Mouse (Mus musculus): ENCODE data around the gene Slc9a5. TPM values are rescaled to one million over a fixed set of nuclear protein-coding genes. Genes with fewer than 3 reads are reported as not detected.

The Slc9a5 gene
- under 1 TPM; 0.58 to 0.93 TPM for total RNA-seq (2021)
- long read RNA-seq, experiment 1: 0 reads
- long read RNA-seq, experiment 2: 0 reads

- DNase-seq (ENCODE audit: low spot score in 2 of 2): peak; percentile 50 to 54
These were observed at the start of gene Slc9a5 for GRCm38 (mm10) chr8:105348450-105349095. Slc9a5 (plus strand) TSS chr8:105348843.

DNA sequence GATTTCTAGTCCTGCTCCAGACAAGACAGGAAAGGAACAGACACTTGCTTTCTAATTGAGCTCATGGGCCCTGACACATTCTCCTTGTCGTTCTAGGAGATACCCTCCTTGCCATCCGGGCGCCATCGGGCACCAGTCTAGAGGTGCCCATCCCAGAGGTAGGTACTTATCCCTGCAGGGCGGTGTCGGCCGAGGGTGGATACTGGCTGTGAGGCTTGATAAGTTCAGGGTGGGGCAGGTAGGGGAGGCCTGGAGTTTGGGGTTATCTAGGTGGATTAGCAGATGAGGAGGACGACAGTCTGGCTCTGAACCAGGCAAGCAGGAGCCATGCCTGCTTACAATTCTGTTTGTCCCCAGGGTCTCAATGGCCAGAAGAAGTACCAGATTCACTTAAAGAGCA, 48.7 kb upstream of the Slc9a5 start:
- no peak for DNase-seq (ENCODE audit: low spot score in 2 of 2)

GRCm38 (mm10) chr8:105303396-105303795, 45.2 kb upstream of the Slc9a5 start:
- DNase-seq (ENCODE audit: low spot score in 2 of 2): no peak

GRCm38 (mm10) chr8:105303874-105304273, 44.8 kb upstream of the Slc9a5 start:
- DNase-seq (ENCODE audit: low spot score in 2 of 2): no peak

GRCm38 (mm10) chr8:105304325-105305210, 44.1 kb upstream of the Slc9a5 start:
- DNase-seq (ENCODE audit: low spot score in 2 of 2): no peak

GRCm38 (mm10) chr8:105305211-105306145, 43.2 kb upstream of the Slc9a5 start, which contains the start of gene Elmo3:
Elmo3 (plus strand) TSS chr8:105305601.
- peak; percentile 50 to 54 for DNase-seq (ENCODE audit: low spot score in 2 of 2)

- DNase-seq (ENCODE audit: low spot score in 2 of 2): no peak
These were observed 42.4 kb upstream of the Slc9a5 start for GRCm38 (mm10) chr8:105306146-105306691.

DNA sequence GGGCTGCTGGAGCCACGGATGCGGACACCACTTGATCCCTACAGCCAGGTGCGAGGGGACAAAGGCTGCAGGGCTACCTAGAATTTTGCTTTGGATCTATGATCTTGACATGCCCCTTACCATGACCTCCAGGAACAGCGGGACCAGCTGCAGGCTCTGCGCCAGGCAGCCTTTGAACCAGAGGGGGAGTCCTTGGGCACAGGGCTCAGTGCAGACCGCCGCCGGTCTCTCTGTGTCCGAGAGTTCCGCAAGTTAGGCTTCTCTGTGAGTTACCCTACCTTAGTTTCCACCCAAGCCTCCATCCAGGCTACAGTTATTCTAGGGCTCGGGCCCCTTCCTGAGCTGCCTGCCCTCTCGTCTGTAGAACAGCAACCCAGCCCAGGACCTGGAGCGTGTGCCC, 41.0 kb upstream of the Slc9a5 start:
- DNase-seq (ENCODE audit: low spot score in 2 of 2): no peak

GRCm38 (mm10) chr8:105308428-105308827, 40.2 kb upstream of the Slc9a5 start:
- DNase-seq (ENCODE audit: low spot score in 2 of 2): no peak

GRCm38 (mm10) chr8:105309142-105309847, 39.3 kb upstream of the Slc9a5 start:
- no peak for DNase-seq (ENCODE audit: low spot score in 2 of 2)

DNA sequence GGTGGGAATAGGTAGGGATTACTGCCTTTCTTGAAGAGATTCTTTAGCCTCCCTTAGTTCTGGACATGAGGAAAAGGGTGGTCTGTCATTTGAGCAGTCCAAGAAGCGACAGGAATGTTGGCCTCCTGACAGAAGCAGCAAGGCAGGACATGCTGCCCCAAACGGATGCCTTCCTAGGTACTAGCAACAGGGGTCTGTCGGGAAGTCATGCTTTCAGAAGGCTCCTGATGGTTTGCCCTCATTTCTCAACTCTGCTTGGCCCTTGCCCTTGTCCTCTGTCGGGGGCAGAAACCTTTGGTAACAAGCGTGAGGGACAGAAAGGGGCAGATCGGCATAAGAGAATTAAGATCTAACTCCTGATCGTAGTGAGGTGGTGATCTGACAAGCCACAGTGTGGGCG, 38.5 kb upstream of the Slc9a5 start:
- DNase-seq (ENCODE audit: low spot score in 2 of 2): no peak

DNA sequence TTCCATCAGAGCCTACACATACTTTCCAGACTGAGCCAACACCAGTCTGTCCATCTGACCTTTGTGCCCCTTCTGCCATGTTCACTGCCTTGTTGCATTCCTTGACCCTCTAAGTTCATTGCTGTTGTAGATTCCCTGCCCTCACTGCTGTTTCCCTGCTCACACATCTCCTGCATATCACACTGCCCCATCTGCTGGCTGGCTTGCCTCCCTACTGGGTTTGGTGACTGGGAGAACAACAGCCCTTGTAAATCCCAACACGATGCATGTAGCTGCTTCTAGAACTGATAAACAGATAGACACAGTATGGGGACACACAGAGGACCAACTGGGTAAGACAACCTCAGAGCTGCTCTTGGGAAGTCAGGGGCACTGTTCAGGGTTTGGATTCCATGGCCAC, 36.9 kb upstream of the Slc9a5 start:
- DNase-seq (ENCODE audit: low spot score in 2 of 2): no peak

DNA sequence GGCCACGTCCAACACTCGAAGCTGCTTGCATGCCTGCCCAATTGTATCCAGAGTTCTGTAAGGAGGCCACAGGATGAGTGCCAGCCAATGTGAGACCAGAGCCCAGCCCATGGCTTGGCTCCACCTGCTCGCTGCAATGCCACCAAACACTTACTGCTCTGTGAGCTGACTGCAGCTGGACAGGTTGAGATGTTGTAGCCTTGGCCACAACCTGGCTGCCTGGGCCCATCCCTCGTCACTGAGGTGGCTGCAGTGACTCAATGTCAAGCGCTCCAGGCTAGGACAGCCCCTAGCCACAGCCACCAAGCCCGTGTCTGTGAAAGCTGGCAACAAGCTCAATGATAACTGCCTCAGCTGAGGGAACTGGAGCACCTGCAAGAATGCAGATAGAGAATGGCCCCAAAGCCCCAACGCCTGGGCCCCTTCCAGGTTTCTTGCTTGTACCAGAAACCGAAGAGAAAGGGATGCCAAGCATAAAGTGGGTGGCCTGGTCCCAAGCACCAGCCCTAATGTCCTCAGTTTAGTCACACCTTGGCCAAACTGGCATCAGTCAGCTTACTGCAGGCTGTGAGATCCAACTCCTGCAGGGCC, 35.7 kb upstream of the Slc9a5 start:
- no peak for DNase-seq (ENCODE audit: low spot score in 2 of 2)

DNA sequence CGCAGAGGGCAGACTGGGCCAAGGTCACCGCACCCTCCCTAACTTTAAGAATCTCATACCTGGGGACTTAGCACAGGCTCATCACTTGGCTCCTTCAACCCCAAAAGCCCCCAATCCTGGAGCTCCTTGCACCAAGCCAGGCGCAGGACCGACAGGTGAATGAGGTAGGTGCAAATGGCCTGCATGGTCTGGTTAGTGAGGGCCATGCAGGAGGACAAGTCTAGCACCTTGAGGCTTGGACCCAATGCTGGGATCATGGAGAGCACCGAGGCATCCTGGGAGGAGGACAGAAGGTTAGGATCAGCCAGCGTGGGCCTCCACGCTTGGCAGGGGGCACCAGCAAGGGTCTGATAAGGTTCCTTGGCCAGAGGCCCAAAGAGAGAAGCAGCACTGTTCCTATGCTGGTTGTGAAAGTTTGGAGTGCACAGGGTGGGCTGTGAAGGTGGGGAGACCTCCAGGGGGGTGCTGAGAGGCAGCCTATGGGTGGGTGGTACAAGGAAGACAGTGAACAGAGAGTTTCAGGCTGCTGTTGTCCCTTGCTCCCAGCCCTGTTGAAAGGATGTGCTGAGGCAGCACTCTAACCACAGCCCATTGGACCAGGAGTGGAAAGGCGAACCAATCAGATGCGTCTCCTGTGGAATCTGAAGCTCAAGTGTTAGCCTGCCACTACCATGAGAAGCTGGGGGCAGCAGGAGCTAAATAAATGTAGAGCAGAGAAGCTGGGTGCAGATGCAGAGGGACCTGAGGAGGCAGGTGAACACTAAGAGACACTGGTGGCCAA, 34.8 kb upstream of the Slc9a5 start:
- DNase-seq (ENCODE audit: low spot score in 2 of 2): no peak

GRCm38 (mm10) chr8:105315073-105315769, 33.4 kb upstream of the Slc9a5 start:
- DNase-seq (ENCODE audit: low spot score in 2 of 2): no peak

- no peak for DNase-seq (ENCODE audit: low spot score in 2 of 2)
These were observed 30.7 kb upstream of the Slc9a5 start for GRCm38 (mm10) chr8:105317941-105318340.

DNA sequence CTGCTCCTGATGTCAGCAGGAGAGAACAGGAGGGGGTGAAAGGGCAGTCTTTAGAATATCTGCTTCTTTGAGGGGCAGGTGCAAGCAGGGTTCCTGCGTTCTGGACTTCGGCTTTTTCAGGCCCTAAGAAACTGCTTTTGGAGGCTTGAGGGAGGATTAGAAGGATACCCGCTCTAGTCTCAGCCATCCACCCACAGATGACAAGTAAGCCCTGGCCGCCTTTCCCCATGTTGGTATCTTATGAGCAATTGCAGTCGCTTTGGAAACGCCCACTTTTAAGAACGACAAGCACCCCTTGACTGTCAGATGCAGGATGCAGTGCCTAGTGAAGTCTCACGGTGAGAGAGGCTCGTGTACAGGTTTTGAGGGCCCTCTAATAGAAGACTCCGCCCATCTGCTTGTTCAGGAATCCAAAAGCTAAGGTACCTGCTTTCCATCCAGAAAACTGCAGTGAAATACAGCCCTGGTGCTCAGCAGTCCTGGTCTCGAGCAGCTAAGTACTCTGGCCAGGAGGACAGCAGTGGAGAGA, 29.9 kb upstream of the Slc9a5 start:
- no peak for DNase-seq (ENCODE audit: low spot score in 2 of 2)

DNA sequence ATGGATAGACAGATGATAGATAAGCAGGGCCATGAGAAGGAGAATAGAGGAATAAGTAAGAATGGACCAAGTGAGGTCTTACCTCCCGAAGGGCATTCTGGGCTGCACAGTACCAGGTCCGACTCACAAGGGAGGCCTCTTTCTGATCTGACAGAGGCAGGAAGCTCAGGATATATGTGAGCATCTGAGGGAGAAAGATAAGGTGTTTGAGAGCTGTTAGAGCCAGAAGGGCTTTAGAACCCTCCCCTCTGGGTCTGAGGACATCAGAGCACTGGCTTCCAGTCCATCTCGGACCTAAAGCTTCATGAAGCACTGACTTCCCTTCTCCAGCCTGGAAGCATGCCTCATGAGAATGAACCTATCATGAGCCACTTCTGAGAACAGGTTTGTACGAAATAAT, 25.5 kb upstream of the Slc9a5 start:
- DNase-seq (ENCODE audit: low spot score in 2 of 2): no peak
